Mouse (Mus musculus) CH12.LX (cell line): ENCODE results near the gene Anks1b. TPM values are rescaled to one million over a fixed set of nuclear protein-coding genes. Genes with fewer than 3 reads are reported as not detected.

Source experiments
- DNase-seq: peaks from one replicate; pipeline ENCODE4 v3.0.0-alpha.2; 2013; ENCODE audit errors: extremely low read depth
- H3K27ac ChIP-seq: 2 replicates; pipeline ENCODE4 v1.5.1; 2012; ENCODE audit warnings: low read depth, mild to moderate bottlenecking, control low read depth, moderate library complexity; ENCODE audit not compliant: insufficient read depth
- H3K27me3 ChIP-seq: replicated peaks from 2 replicates; pipeline ENCODE3; 2012; ENCODE audit warnings: inconsistent platforms
- H3K36me3 ChIP-seq, 2 experiments: replicated peaks in 1 of 2; 2 replicates each; pipeline versions ENCODE3 to v1.6.1; 2012; ENCODE audit warnings: inconsistent platforms in 1 of 2, low read length in 1 of 2, mild to moderate bottlenecking in 1 of 2, mixed read lengths in 1 of 2, moderate library complexity in 1 of 2; ENCODE audit not compliant: control insufficient read depth in 1 of 2, insufficient read depth in 1 of 2
- H3K4me1 ChIP-seq, 2 experiments: 2 replicates each; pipeline ENCODE4 v1.6.1; 2012; ENCODE audit warnings: inconsistent platforms in 1 of 2, moderate library complexity in 1 of 2; ENCODE audit not compliant: insufficient read depth in 2 of 2, control insufficient read depth in 1 of 2
- H3K4me2 ChIP-seq: 2 replicates; pipeline ENCODE4 v1.6.1; 2012; ENCODE audit warnings: low read depth, mild to moderate bottlenecking, control low read depth; ENCODE audit not compliant: poor library complexity, insufficient read depth, severe bottlenecking
- H3K4me3 ChIP-seq, 3 experiments: fragments of 150-350 bp in 1 of 3; sonication (generic) in 1 of 3; replicated peaks in 1 of 3; 2 replicates each; pipeline versions ENCODE3 to v1.5.1; 2011 to 2012; ENCODE audit warnings: low read depth in 2 of 3, low read length in 2 of 3, mild to moderate bottlenecking in 2 of 3, moderate library complexity in 2 of 3, control low read depth in 1 of 3, improper control_type of control experiment in 1 of 3, inconsistent platforms in 1 of 3, mixed read lengths in 1 of 3; ENCODE audit not compliant: poor library complexity in 1 of 3
- H3K79me2 ChIP-seq: replicated peaks from 2 replicates; pipeline ENCODE4 v1.6.1; 2012; ENCODE audit warnings: mild to moderate bottlenecking, moderate library complexity; ENCODE audit not compliant: control insufficient read depth, poor library complexity, insufficient read depth, severe bottlenecking; ENCODE audit errors: extremely low read depth
- H3K9ac ChIP-seq: 2 replicates; pipeline ENCODE4 v1.6.1; 2012; ENCODE audit warnings: low read depth, mild to moderate bottlenecking, control low read depth, moderate library complexity; ENCODE audit not compliant: insufficient read depth
- H3K9me3 ChIP-seq: replicated peaks from 2 replicates; pipeline ENCODE3; 2012; ENCODE audit warnings: low read length, inconsistent platforms, mixed read lengths
- BHLHE40 ChIP-seq: IDR thresholded peaks from 2 replicates; pipeline ENCODE4 v1.6.1; 2011; ENCODE audit warnings: mild to moderate bottlenecking, low read depth, low read length, improper control_type of control experiment
- CHD2 ChIP-seq: IDR thresholded peaks from 2 replicates; pipeline ENCODE4 v1.6.1; 2011; ENCODE audit warnings: low read length, improper control_type of control experiment
- ELF1 ChIP-seq: IDR thresholded peaks from 2 replicates; pipeline ENCODE4 v1.6.1; 2014; ENCODE audit warnings: low read depth, mild to moderate bottlenecking, inconsistent platforms, low read length, improper control_type of control experiment
- GABPA ChIP-seq: IDR thresholded peaks from 2 replicates; pipeline ENCODE4 v1.6.1; 2012; ENCODE audit warnings: low read depth, low read length, improper control_type of control experiment, inconsistent platforms; ENCODE audit not compliant: insufficient replicate concordance
- HCFC1 ChIP-seq: IDR thresholded peaks from 2 replicates; pipeline ENCODE4 v1.6.1; 2012; ENCODE audit warnings: low read depth, mild to moderate bottlenecking, inconsistent platforms, low read length, improper control_type of control experiment
- KAT2A ChIP-seq: IDR thresholded peaks from 2 replicates; pipeline ENCODE4 v1.6.1; 2012; ENCODE audit warnings: low read length, improper control_type of control experiment, inconsistent platforms; ENCODE audit not compliant: insufficient replicate concordance
- MAFK ChIP-seq: IDR thresholded peaks from 2 replicates; pipeline ENCODE4 v1.6.1; 2011; ENCODE audit warnings: low read length, improper control_type of control experiment; ENCODE audit not compliant: insufficient replicate concordance
- MAX ChIP-seq: IDR thresholded peaks from 2 replicates; pipeline ENCODE4 v1.6.1; 2011; ENCODE audit warnings: low read length, improper control_type of control experiment
- MXI1 ChIP-seq: IDR thresholded peaks from 2 replicates; pipeline ENCODE4 v1.6.1; 2011; ENCODE audit warnings: mild to moderate bottlenecking, low read depth, low read length, improper control_type of control experiment
- NELFE ChIP-seq: IDR thresholded peaks from 2 replicates; pipeline ENCODE4 v1.6.1; 2011; ENCODE audit warnings: low read depth, low read length, improper control_type of control experiment
- NRF1 ChIP-seq: IDR thresholded peaks from 2 replicates; pipeline ENCODE4 v1.6.1; 2014; ENCODE audit warnings: low read depth, mild to moderate bottlenecking, inconsistent platforms, low read length, improper control_type of control experiment, moderate library complexity
- PAX5 ChIP-seq: IDR thresholded peaks from 2 replicates; pipeline ENCODE4 v1.6.1; 2012; ENCODE audit warnings: low read length, inconsistent platforms, mixed read lengths
- POLR2A ChIP-seq: IDR thresholded peaks from 2 replicates; pipeline ENCODE4 v1.6.1; 2011; ENCODE audit warnings: low read depth, mild to moderate bottlenecking, improper control_type of control experiment, low read length
- RCOR1 ChIP-seq: conservative IDR thresholded peaks from 2 replicates; pipeline ENCODE4 v1.6.1; 2012; ENCODE audit warnings: low read depth, mild to moderate bottlenecking, inconsistent platforms, low read length, improper control_type of control experiment
- SIN3A ChIP-seq: IDR thresholded peaks from 2 replicates; pipeline ENCODE4 v1.6.1; 2012; ENCODE audit warnings: low read length, improper control_type of control experiment, inconsistent platforms
- USF1 ChIP-seq: IDR thresholded peaks from 2 replicates; pipeline ENCODE4 v1.6.1; 2014; ENCODE audit warnings: low read depth, mild to moderate bottlenecking, inconsistent platforms, low read length, improper control_type of control experiment
- USF2 ChIP-seq: conservative IDR thresholded peaks from 2 replicates; pipeline ENCODE4 v1.6.1; 2011; ENCODE audit warnings: low read depth, low read length, improper control_type of control experiment
- ZKSCAN1 ChIP-seq: IDR thresholded peaks from 2 replicates; pipeline ENCODE4 v1.6.1; 2012; ENCODE audit warnings: low read depth, inconsistent platforms, low read length, improper control_type of control experiment, borderline replicate concordance
- dilution Hi-C: fragments of 300-500 bp; cut with MboI; formaldehyde crosslinking; loops from 2 replicates; pipeline ENCODE4 v1.14.3; 2020; ENCODE audit warnings: low sequenced_read_pairs; ENCODE audit not compliant: extremely low pct_unique_long_range_greater_than_20kb, extremely low pct_ligation_motif_present
- in situ Hi-C: fragments of 300-500 bp; cut with MboI; formaldehyde crosslinking; loops from 3 replicates; pipeline ENCODE4 v1.14.3; 2019; ENCODE audit warnings: low sequenced_read_pairs, low pct_ligation_motif_present, low pct_unique_long_range_greater_than_20kb, mixed read lengths
- polyA plus RNA-seq: library from polyadenylated mRNA; unstranded; fragments of >175 nt; gene quantifications from 2 replicates; pipeline ENCODE4 v1.2.1, GENCODE M21; 2012; ENCODE audit warnings: low read depth; ENCODE audit not compliant: insufficient read length
- total RNA-seq, 2 experiments: library from RNA; depleted of rRNA; stranded (reverse); fragments of 300-350 nt in 1 of 2; fragments of >200 nt in 1 of 2; gene quantifications; 2 replicates each; pipeline ENCODE4 v1.2.3; 2012 to 2014

Gene Anks1b
- total and polyA plus RNA-seq, 3 experiments = 0.17 TPM; not detected in 2

GRCm38 (mm10) chr10:90431974-90432373 is 558.7 kb downstream of the Anks1b start:
- dilution Hi-C loops = no loop called here
- DNase-seq = no peak
- Histone ChIP-seq H3K4me3 (no peak overlapping the region), H3K27me3 (no peaks in the 10 kb centered on the region), H3K9ac (no peak overlapping the region), H3K9me3 (no peaks in the 10 kb centered on the region), H3K27ac (no peak overlapping the region), H3K4me1 (no peaks in the 10 kb centered on the region), H3K36me3 (no peaks in the 10 kb centered on the region), H3K79me2 (no peaks in the 10 kb centered on the region), H3K4me2 (no peak overlapping the region)
- in situ Hi-C loops = no loop called here
- TF ChIP-seq BHLHE40 (no peak), RCOR1 (no peak), POLR2A (no peak), NRF1 (no peak), NELFE (no peak), KAT2A (no peak), MAFK (no peak), ZKSCAN1 (no peak), HCFC1 (no peak), USF2 (no peak), MAX (no peak), PAX5 (no peak), MXI1 (no peak), USF1 (no peak), CHD2 (no peak), GABPA (no peak), SIN3A (no peak)

GRCm38 (mm10) chr10:90432479-90432878 is 559.2 kb downstream of the Anks1b start:
- no peak for TF ChIP-seq RCOR1
- TF ChIP-seq ELF1 = no peak
- no peak for TF ChIP-seq SIN3A
- TF ChIP-seq MAFK = no peak
- TF ChIP-seq POLR2A = no peak
- no peaks in the 10 kb centered on the region for H3K79me2 ChIP-seq
- H3K4me1 ChIP-seq = no peaks in the 10 kb centered on the region
- dilution Hi-C loops (no loop called here), in situ Hi-C loops (no loop called here)
- no peak overlapping the region for H3K4me3 ChIP-seq
- H3K4me2 ChIP-seq = no peak overlapping the region
- H3K9me3 ChIP-seq = no peaks in the 10 kb centered on the region
- H3K36me3 ChIP-seq = no peaks in the 10 kb centered on the region
- no peaks in the 10 kb centered on the region for H3K27me3 ChIP-seq
- no peak for DNase-seq
- no peak overlapping the region for H3K27ac ChIP-seq
- H3K9ac ChIP-seq = no peak overlapping the region
